In the genomic region with DNA sequence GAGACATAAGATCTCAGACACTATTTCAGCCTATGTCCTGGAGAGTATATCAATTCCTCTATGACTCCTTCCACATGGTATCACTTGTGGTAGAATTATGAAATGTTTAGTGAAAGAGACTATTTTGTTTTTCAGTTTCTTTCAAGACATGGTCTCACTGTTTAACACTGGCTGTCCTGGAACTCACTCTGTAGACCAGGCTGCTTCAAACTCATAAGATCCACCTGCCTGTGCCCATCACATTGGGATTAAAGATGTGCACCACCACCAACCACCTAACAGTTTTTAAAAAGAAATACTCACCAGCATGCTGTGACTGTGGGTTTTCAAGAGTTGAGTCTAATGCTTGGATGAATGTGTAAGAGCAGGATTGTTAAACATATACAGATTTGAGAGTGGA, we compare ENCODE assay signal across 19 mouse cellular contexts. TPM values are rescaled to one million over a fixed set of nuclear protein-coding genes. Genes with fewer than 3 reads are reported as not detected.
"Had no signal": no experiment of that assay in that cellular context is flagged by ENCODE, and none has a peak within 500 bp of the region (broad histone marks: within the 10 kb centered on the region; RNA-seq: fewer than 3 reads in every experiment).

No protein-coding gene starts in this region.

- H3K4me1 ChIP-seq: neural tube, embryonic 13.5 days; neural tube, embryonic 15.5 days; stomach, embryonic 15.5 days had no signal

- H3K4me3 ChIP-seq: neural tube, embryonic 13.5 days; neural tube, embryonic 15.5 days; stomach, embryonic 15.5 days had no signal

- H3K9me3 ChIP-seq: neural tube, embryonic 13.5 days; neural tube, embryonic 15.5 days; stomach, embryonic 15.5 days had no signal

- H3K27me3 ChIP-seq: neural tube, embryonic 13.5 days; neural tube, embryonic 15.5 days; stomach, embryonic 15.5 days had no signal

- H3K27ac ChIP-seq: neural tube, embryonic 13.5 days; neural tube, embryonic 15.5 days; stomach, embryonic 15.5 days; stomach, postnatal 0 days had no signal

- DNase-seq: retina, postnatal 1 day; right cerebral cortex, adult 18-20 months; right cerebral cortex, postnatal 14 days; right cerebral cortex, postnatal 25 days; right cerebral cortex, postnatal 4 days; spleen, adult 18-20 months; thymus, adult 18-20 months; thymus, adult 2 months; thymus, postnatal 14 days; thymus, postnatal 25 days; thymus, postnatal 36 days; thymus, postnatal 4 days had no signal

- H3K4me2 ChIP-seq: neural tube, embryonic 13.5 days; neural tube, embryonic 15.5 days; stomach, embryonic 15.5 days had no signal

- H3K36me3 ChIP-seq: stomach, embryonic 15.5 days had no signal

RNA-seq across cellular contexts. Expression of gene Tal2, which starts 22.5 kb away (rescaled TPM):
- polyA plus RNA-seq: neural tube, embryonic 13.5 days; small intestine, adult 2 months; spleen, adult 2 months; thymus, postnatal 0 days had no signal
